Mouse (Mus musculus): Measurements from ENCODE around the gene Slfn8.

DNA sequence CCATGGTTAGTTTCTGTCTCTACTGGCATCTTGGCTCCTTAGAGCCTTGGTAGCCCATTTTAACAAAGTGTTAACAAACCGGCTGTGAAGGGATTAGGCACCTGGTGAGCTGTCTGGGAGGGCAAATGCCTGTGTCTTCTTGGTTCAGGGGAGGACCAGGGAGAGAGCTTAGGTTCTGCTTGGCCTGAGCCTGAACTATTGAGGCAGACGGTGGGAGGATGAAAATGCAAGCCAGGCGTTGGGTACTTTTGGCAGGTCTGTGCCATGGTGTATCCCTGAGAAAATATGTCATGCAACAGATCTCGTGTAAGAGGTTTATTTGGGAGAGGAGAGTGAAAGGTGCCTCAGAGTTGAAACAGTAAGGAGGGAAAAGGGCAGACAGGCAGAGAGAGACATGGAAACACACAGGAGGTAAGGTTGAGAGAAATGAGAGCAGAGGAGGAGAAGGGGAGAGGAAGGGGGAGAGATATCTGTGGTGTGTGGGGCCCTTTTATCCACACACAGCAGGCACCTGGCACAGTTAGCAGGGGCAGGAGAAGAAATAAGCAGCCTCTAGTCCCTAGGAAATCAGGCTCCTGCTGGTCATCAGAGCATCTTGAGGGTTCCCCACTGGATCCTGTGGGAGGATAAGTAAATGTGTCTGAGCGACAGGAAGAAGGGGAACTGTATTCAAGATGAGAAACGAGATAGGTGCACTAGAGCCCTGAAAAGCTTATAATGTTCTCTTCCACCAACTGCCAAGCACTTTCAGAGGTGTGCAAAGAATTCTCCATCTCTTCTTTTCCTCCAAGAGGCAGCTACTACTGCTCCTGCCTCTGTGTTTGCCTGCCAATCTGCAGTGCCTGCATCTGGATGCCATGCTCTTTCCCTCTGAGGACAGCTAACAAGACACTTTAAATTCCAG lies 45.1 kb upstream of the Slfn8 start:
- no peak for TF ChIP-seq POLR2A (IDR thresholded peaks at IDR 0.05; ENCODE audit: insufficient read depth, low read length)
- no peak for TF ChIP-seq CTCF (IDR thresholded peaks at IDR 0.05; ENCODE audit: low read depth, low read length)
- TF ChIP-seq EP300 (IDR thresholded peaks at IDR 0.05; ENCODE audit: insufficient read depth, low read depth, low read length) = no peak
